Mouse (Mus musculus) C2C12 (cell line): ENCODE data around the gene 4930578G10Rik. TPM values are rescaled to one million over a fixed set of nuclear protein-coding genes. Genes with fewer than 3 reads are reported as not detected.
"Not testable (repeated sequence)": the region's sequence is repeated elsewhere in the genome, so short reads cannot be mapped to it uniquely, and the experiment has no call there.

Source experiments
- H3K27me3 ChIP-seq: one replicate; pipeline ENCODE4 v1.6.1; 2011; ENCODE audit not compliant: control insufficient read depth, insufficient read depth, insufficient read length
- H3K36me3 ChIP-seq: one replicate; pipeline ENCODE4 v1.6.1; 2011; ENCODE audit not compliant: control insufficient read depth, insufficient read depth
- H3K4me3 ChIP-seq: one replicate; pipeline ENCODE4 v1.5.1; 2011; ENCODE audit warnings: mild to moderate bottlenecking, control low read depth; ENCODE audit not compliant: poor library complexity, insufficient read depth, severe bottlenecking
- H3K79me2 ChIP-seq: one replicate; pipeline ENCODE4 v1.6.1; 2011; ENCODE audit not compliant: control insufficient read depth, insufficient read depth
- H3K79me3 ChIP-seq: one replicate; pipeline ENCODE4 v1.6.1; 2011; ENCODE audit warnings: low read depth, control low read depth
- H3ac ChIP-seq: one replicate; pipeline ENCODE3; 2011; ENCODE audit warnings: low read depth; ENCODE audit not compliant: control insufficient read depth, insufficient read length
- CEBPB ChIP-seq: IDR thresholded peaks from one replicate; pipeline ENCODE4 v1.6.1; 2011; ENCODE audit warnings: low read depth, mild to moderate bottlenecking, control low read depth, moderate library complexity
- CTCF ChIP-seq: IDR thresholded peaks from one replicate; pipeline ENCODE4 v1.5.1; 2011; ENCODE audit not compliant: control insufficient read depth, insufficient read depth, insufficient read length
- FOSL1 ChIP-seq: IDR thresholded peaks from one replicate; pipeline ENCODE4 v1.8.0; 2011; ENCODE audit warnings: mild to moderate bottlenecking, low read length; ENCODE audit not compliant: poor library complexity, insufficient read depth, severe bottlenecking
- MAX ChIP-seq: IDR thresholded peaks from one replicate; pipeline ENCODE4 v1.6.1; 2011; ENCODE audit warnings: mild to moderate bottlenecking, control low read depth
- MYOD1 ChIP-seq: IDR thresholded peaks from one replicate; pipeline ENCODE4 v1.6.1; 2011; ENCODE audit warnings: low read depth; ENCODE audit not compliant: control insufficient read depth, insufficient read length
- MYOG ChIP-seq: IDR thresholded peaks from one replicate; pipeline ENCODE4 v1.6.1; 2011; ENCODE audit not compliant: control insufficient read depth, insufficient read length; ENCODE audit errors: extremely low read depth
- USF1 ChIP-seq: IDR thresholded peaks from one replicate; pipeline ENCODE4 v1.6.1; 2011; ENCODE audit warnings: low read depth, mild to moderate bottlenecking, control low read depth, moderate library complexity
- long read RNA-seq, 2 experiments: library from polyadenylated mRNA; unstranded; transcript quantifications; one replicate each; pipeline ENCODE4 v2.0.0; 2019 to 2020
- polyA plus RNA-seq: library from polyadenylated mRNA; unstranded; fragments of >200 nt; fragmentation: generic; extraction: Trizol; gene quantifications from one replicate; pipeline ENCODE4 v1.2.1, GENCODE M21; 2012; ENCODE audit warnings: missing spikeins

4930578G10Rik gene
- polyA plus RNA-seq = not detected
- long read RNA-seq, experiment 1 = 0 reads
- long read RNA-seq, experiment 2 = 0 reads

GRCm38 (mm10) chr4:42735245-42735644, at the start of gene 4930578G10Rik:
Gene 4930578G10Rik (plus strand): TSS chr4:42735545.
- not testable (repeated sequence) for H3K27me3 ChIP-seq, H3K36me3 ChIP-seq, H3K79me2 ChIP-seq, H3ac ChIP-seq, H3K4me3 ChIP-seq, H3K79me3 ChIP-seq

- H3K79me3 ChIP-seq, H3ac ChIP-seq, H3K79me2 ChIP-seq, H3K36me3 ChIP-seq, H3K27me3 ChIP-seq, H3K4me3 ChIP-seq: not testable (repeated sequence)
Observed at GRCm38 (mm10) chr4:42756477-42756876, 21.1 kb downstream of the 4930578G10Rik start, which contains the start of gene Ccl19. Gene Ccl19 (minus strand): TSS chr4:42756577.

GRCm38 (mm10) chr4:42773893-42774292, 38.5 kb downstream of the 4930578G10Rik start, which contains the start of gene Ccl21a:
Gene Ccl21a (minus strand): TSS chr4:42773993.
- H3ac ChIP-seq, H3K4me3 ChIP-seq, H3K79me2 ChIP-seq, H3K27me3 ChIP-seq, H3K36me3 ChIP-seq, H3K79me3 ChIP-seq: not testable (repeated sequence)

- not testable (repeated sequence) for H3K27me3 ChIP-seq, H3ac ChIP-seq, H3K79me3 ChIP-seq, H3K4me3 ChIP-seq, H3K79me2 ChIP-seq, H3K36me3 ChIP-seq
Observed at GRCm38 (mm10) chr4:42853788-42854187, 118.4 kb downstream of the 4930578G10Rik start, which contains the start of gene Fam205a1. Gene Fam205a1 (minus strand): TSS chr4:42853888.

- not testable (repeated sequence) for H3ac ChIP-seq
Observed at GRCm38 (mm10) chr4:42856671-42857070, 121.3 kb downstream of the 4930578G10Rik start, which contains the start of gene Gm12394. Gene Gm12394 (minus strand): TSS chr4:42856771.

GRCm38 (mm10) chr4:42860483-42860882, 125.1 kb downstream of the 4930578G10Rik start:
- not testable (repeated sequence) for H3K4me3 ChIP-seq, H3K79me3 ChIP-seq, H3K27me3 ChIP-seq, H3K36me3 ChIP-seq, H3K79me2 ChIP-seq, H3ac ChIP-seq

More at GRCm38 (mm10) chr4:42856671-42857070, 121.3 kb downstream of the 4930578G10Rik start, which contains the start of gene Gm12394:
- H3K36me3 ChIP-seq, H3K27me3 ChIP-seq, H3K79me3 ChIP-seq, H3K79me2 ChIP-seq, H3K4me3 ChIP-seq: not testable (repeated sequence)

- H3K79me2 ChIP-seq, H3K27me3 ChIP-seq, H3K79me3 ChIP-seq, H3ac ChIP-seq, H3K4me3 ChIP-seq, H3K36me3 ChIP-seq: not testable (repeated sequence)
Observed at GRCm38 (mm10) chr4:42863487-42863886, 128.1 kb downstream of the 4930578G10Rik start.

GRCm38 (mm10) chr4:42867390-42867789, 132.0 kb downstream of the 4930578G10Rik start:
- TF ChIP-seq FOSL1 = no peak
- no peak for TF ChIP-seq MYOD1
- TF ChIP-seq CTCF = no peak
- no peak for TF ChIP-seq MYOG
- TF ChIP-seq USF1 = no peak
- no peak for TF ChIP-seq CEBPB
- no peak for TF ChIP-seq MAX
- H3ac ChIP-seq = no peak overlapping the region
- no peak overlapping the region for H3K4me3 ChIP-seq
- H3K79me3 ChIP-seq = no peaks in the 10 kb centered on the region
- no peaks in the 10 kb centered on the region for H3K36me3 ChIP-seq
- H3K27me3 ChIP-seq = peaks cover 23% of the 10 kb centered on the region
- no peaks in the 10 kb centered on the region for H3K79me2 ChIP-seq
